Mouse (Mus musculus) testis, adult 2 months (tissue): ENCODE results near the gene Fstl3.

Source experiments
- CTCF ChIP-seq: fragments of 200-500 bp; IDR thresholded peaks from 2 replicates; pipeline ENCODE4 v1.5.1; 2012; ENCODE audit warnings: low read depth, mild to moderate bottlenecking, inconsistent platforms, low read length, moderate library complexity; ENCODE audit not compliant: control insufficient read depth, insufficient read depth, insufficient replicate concordance
- POLR2A ChIP-seq: fragments of 200-500 bp; IDR thresholded peaks from 2 replicates; pipeline ENCODE4 v1.6.1; 2012; ENCODE audit warnings: low read depth, mild to moderate bottlenecking, inconsistent platforms, low read length, moderate library complexity; ENCODE audit not compliant: control insufficient read depth

GRCm38 (mm10) chr10:79745411-79745810 is 31.7 kb upstream of the Fstl3 start:
- TF ChIP-seq POLR2A (no peak), CTCF (no peak)
